Mouse (Mus musculus): ENCODE results near the gene Atp12a.

Atp12a gene

DNA sequence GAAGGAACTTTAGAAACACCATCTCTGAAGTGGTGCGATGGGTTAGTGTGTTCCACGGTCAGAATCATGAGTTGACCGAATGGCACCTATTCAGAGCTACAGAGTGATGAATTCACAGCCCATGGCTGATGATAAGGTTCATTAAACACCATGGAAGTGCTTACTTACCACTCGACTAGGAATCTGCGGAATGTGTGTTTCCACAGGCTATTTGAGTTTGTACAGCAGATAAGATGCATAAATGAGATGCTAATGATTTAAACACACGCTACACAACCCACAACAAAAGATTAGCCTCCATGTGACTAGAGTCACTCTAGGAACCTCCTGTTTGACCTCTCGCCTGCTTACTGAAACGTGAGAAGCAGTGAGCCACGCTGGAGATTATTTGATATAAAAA is 14.5 kb downstream of the Atp12a start:
- peak; percentile 48 for DNase-seq (ENCODE audit: low spot score)

GRCm38 (mm10) chr14:56382366-56382765 is 17.5 kb downstream of the Atp12a start:
- no peak for DNase-seq (ENCODE audit: low spot score)

GRCm38 (mm10) chr14:56390247-56390646 is 25.4 kb downstream of the Atp12a start:
- no peak for DNase-seq (ENCODE audit: low spot score)

DNA sequence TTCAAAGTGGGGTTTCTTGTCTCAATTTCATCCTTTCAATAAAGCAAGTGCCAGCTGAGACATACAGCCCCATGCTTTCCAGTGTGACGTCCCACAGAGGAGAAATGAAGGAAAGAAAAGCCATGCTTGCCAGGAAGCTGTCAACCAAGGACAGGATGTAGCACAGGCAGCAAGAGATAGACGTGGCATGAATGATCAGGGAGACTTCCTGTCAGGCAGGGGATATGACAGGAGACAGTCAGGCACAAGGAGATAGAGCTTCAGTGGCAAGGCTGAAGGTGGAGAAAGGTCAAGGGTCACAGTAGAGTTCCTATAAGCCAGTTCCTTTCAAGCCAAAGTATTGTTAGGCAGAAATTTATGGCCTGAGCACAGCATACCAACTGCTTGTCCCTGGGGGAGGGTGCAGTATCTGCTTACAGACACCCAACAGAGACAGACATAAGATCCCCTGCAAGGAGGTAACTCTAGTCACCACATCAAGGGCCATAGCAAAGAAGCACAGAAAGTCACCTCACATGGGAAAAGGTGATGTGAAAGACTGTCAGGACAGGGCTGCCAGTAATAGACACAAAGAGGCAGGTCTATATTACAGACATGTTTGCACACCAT is 28.9 kb downstream of the Atp12a start:
- no peak for DNase-seq (ENCODE audit: low spot score)

- peak; percentile 48 for DNase-seq (ENCODE audit: low spot score)
Observed at GRCm38 (mm10) chr14:56398001-56398400, 33.1 kb downstream of the Atp12a start.

DNA sequence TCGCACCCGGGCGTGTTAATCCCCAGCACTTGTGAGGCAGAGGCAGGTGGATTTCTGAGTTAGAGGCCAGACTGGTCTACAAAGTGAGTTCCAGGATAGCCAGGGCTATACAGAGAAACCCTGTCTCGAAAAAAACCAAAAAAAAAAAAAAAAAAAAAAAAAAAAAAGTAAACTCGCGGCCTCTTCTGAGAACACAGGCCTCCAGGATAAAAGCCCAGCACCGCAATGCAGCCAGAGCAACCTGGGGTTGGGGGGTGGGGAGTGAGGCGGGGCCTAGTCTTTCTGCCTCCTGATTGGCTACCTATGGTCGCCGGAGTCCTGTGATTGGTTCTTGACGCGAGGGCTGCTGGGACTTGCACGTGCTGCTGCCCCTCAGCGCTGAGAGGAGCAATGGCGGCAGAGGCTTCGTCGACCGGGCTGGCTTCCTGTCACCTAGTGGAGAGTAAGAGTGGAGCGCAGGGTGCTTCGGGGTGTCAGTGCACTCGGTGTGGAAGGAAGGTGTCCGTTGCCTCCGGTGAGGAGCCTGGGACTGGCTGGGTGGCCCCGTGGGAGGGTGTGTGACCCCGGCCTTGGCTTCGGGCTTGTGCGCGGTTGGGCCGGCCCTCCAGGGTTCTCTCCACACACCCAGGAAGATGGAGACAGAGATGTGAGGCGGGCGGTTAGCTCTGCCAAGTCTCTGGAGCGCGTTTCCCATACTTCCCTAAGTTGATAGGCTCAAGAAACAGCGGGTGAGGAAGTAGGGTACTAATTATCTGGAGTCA is 37.6 kb downstream of the Atp12a start, which contains the start of gene Rnf17:
Gene Rnf17, plus strand, starts transcription at position 271 of the 761 bp plus-strand sequence.
- DNase-seq (ENCODE audit: low spot score) = no peak

GRCm38 (mm10) chr14:56403072-56403375 is 38.2 kb downstream of the Atp12a start:
- DNase-seq (ENCODE audit: low spot score) = no peak
